Mouse (Mus musculus) layer of hippocampus, postnatal 25 days (tissue): ENCODE data around the gene Ilf3. TPM values are rescaled to one million over a fixed set of nuclear protein-coding genes. Genes with fewer than 3 reads are reported as not detected.

Experiments used
- total RNA-seq, 2 experiments: library from RNA; stranded (reverse); gene quantifications; 2 replicates each; pipeline ENCODE4 v1.2.3; 2021

Ilf3 gene
- total RNA-seq, 2 experiments from 2014 or later, result 85.6 to 92.6 TPM

Other genes with a start within 250 kb of the Ilf3 start
- gene Tyk2, start 236.6 kb upstream of the Ilf3 start, total RNA-seq, result 10 to 100 TPM; 12.7 to 16.4 TPM
- 100 to 1,000 TPM; 144 to 156 TPM for gene Cdc37, start 217.9 kb upstream of the Ilf3 start, total RNA-seq
- gene Pde4a, start 202.2 kb upstream of the Ilf3 start, total RNA-seq, result 10 to 100 TPM; 74.0 to 85.1 TPM
- 10 to 100 TPM; 56.7 to 60.1 TPM for gene Keap1, start 128.5 kb upstream of the Ilf3 start, total RNA-seq
- gene S1pr5, start 119.4 kb upstream of the Ilf3 start, total RNA-seq, result 10 to 100 TPM; 13.1 to 14.5 TPM
- 10 to 100 TPM; 39.1 to 40.0 TPM for gene Atg4d, start 102.6 kb upstream of the Ilf3 start, total RNA-seq
- 10 to 100 TPM; 36.4 to 48.4 TPM for gene Kri1, start 79.9 kb upstream of the Ilf3 start, total RNA-seq
- 10 to 100 TPM; 53.6 to 61.7 TPM for gene Cdkn2d, start 76.5 kb upstream of the Ilf3 start, total RNA-seq
- under 1 TPM; 0.42 to 0.73 TPM for gene Ap1m2, start 55.5 kb upstream of the Ilf3 start, total RNA-seq
- 10 to 100 TPM; 50.8 to 54.6 TPM for gene Slc44a2, start 47.2 kb upstream of the Ilf3 start, total RNA-seq
- gene Qtrt1, start 44.0 kb downstream of the Ilf3 start, total RNA-seq, result 10 to 100 TPM; 21.4 to 31.6 TPM
- gene Dnm2, start 57.0 kb downstream of the Ilf3 start, total RNA-seq, result 10 to 100 TPM; 55.2 to 77.1 TPM
- gene Tmed1, start 142.4 kb downstream of the Ilf3 start, total RNA-seq, result 10 to 100 TPM; 12.9 to 14.0 TPM
- gene AB124611, start 158.3 kb downstream of the Ilf3 start, total RNA-seq, result under 1 TPM; 0.47 to 0.61 TPM
- gene Carm1, start 179.0 kb downstream of the Ilf3 start, total RNA-seq, result 10 to 100 TPM; 70.0 to 78.1 TPM
- gene Timm29, start 224.9 kb downstream of the Ilf3 start, total RNA-seq, result 10 to 100 TPM; 50.3 to 57.5 TPM
- gene Yipf2, start 225.0 kb downstream of the Ilf3 start, total RNA-seq, result 10 to 100 TPM; 17.5 to 18.3 TPM
- gene Smarca4, start 248.3 kb downstream of the Ilf3 start, total RNA-seq, result 100 to 1,000 TPM; 115 to 122 TPM